Mouse (Mus musculus): ENCODE data around the gene Mtmr3. TPM values are rescaled to one million over a fixed set of nuclear protein-coding genes. Genes with fewer than 3 reads are reported as not detected.
A peak's percentile ranks its signal among the peaks of the same experiment; 100 is the strongest.

The Mtmr3 gene
- polyA plus RNA-seq, 1 experiment from 2014 or later = 32.5 TPM

DNA sequence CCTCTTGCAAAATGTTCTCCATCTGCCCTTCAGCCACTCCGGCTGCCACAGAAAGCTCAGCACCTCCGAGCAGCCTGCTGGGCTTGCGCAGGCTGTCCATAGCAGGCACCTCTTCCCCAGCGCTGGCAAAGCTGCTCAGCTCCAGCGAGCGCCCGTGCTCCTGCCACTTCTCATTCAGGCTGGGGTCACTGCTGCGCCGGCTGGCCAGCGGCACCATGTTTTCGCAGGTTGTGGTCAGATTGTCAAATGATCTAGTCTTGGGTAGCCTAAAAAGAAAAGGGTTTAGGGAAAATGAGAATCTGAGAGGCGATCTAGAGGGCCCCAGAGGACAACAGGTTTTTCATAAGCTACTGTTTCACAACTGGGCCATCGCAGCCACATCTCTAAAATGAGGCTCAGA is 106.3 kb downstream of the Mtmr3 start:
- no peak for ATAC-seq (ENCODE audit: insufficient read depth)
- Histone ChIP-seq H3K9ac (peak overlapping the region; percentile 50; the same call in 1 of the 2 replicates), H3K4me2 (peak overlapping the region; percentile 48), H3K4me1 (replicated peaks) (peaks cover 56% of the 10 kb centered on the region), H3K4me3 (replicated peaks) (peak overlapping the region; percentile 0; the same call in 1 of the 2 replicates), H3K9me3 (replicated peaks) (no peaks in the 10 kb centered on the region), H3K36me3 (replicated peaks) (peaks cover 100% of the 10 kb centered on the region), H3K27ac (replicated peaks) (peak overlapping the region; percentile 94), H3K27me3 (no peaks in the 10 kb centered on the region)
- 90% methylated on average over 13 of the region's 13 CpGs for WGBS (ENCODE audit: insufficient replicate concordance)

DNA sequence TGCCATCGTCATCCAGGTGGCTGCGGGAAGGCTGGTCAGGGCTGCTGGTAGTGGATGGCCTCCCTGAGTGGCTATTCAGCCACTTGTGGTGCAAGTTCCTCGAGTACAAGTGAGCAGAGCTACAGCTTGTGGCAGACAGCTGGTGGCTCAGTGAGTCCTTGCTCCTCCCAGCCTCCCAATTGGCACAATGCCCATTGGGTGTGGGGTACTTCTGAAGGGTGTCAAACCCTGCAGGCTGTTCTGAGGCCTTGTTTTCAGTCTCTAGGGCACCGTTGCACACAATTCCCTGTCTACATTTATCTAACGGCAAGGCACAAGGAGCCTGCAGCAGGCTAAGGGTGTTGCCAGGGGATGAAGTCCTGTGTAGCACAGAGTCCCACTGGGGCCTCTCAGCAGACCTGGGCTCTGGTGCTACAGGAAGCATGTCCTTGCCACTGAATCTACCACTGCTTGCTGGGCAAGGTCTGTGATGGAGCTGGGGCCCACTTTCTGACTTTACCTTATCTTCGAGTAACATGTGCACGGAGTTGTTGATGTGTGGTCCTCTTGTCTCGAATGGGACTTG is 107.2 kb downstream of the Mtmr3 start:
- peaks cover 100% of the 10 kb centered on the region for H3K36me3 ChIP-seq (replicated peaks)
- ATAC-seq (ENCODE audit: insufficient read depth) = peak; percentile 98
- peaks cover 56% of the 10 kb centered on the region for H3K4me1 ChIP-seq (replicated peaks)
- no peaks in the 10 kb centered on the region for H3K27me3 ChIP-seq
- H3K4me2 ChIP-seq = peak overlapping the region; percentile 48
- H3K9ac ChIP-seq = peak overlapping the region; percentile 50; the same call in 1 of the 2 replicates
- no peaks in the 10 kb centered on the region for H3K9me3 ChIP-seq (replicated peaks)
- 36% methylated on average over 8 of the region's 8 CpGs for WGBS (ENCODE audit: insufficient replicate concordance)
- peak overlapping the region; percentile 12; the same call in 1 of the 2 replicates for H3K4me3 ChIP-seq (replicated peaks)
- peak overlapping the region; percentile 94 for H3K27ac ChIP-seq (replicated peaks)

DNA sequence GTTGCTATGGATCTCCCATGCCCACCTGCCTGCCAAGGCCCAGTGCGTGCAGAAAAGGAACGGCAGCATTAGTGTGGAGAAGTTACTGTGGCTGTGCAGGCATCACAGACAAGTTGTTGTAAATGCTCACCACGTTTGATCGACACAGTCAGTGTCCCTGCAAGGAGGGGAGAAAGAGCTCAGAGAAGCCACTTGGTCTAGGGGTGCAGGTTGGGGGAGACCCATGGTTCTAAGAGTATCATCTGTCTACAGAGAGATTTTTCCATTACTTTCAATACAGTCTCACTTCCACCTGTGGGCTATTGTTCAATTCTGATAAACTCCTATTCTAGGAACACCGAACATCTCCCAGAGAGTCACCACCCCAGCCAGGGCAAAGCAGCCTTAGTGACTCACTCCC is 110.1 kb downstream of the Mtmr3 start:
- Histone ChIP-seq H3K9me3 (replicated peaks) (no peaks in the 10 kb centered on the region), H3K4me2 (no peak overlapping the region), H3K27me3 (no peaks in the 10 kb centered on the region), H3K9ac (no peak overlapping the region), H3K36me3 (replicated peaks) (peaks cover 100% of the 10 kb centered on the region), H3K27ac (replicated peaks) (no peak overlapping the region), H3K4me3 (replicated peaks) (no peak overlapping the region), H3K4me1 (replicated peaks) (peaks cover 43% of the 10 kb centered on the region)
- no peak for ATAC-seq (ENCODE audit: insufficient read depth)
- 89% methylated on average over 5 of the region's 5 CpGs for WGBS (ENCODE audit: insufficient replicate concordance)

DNA sequence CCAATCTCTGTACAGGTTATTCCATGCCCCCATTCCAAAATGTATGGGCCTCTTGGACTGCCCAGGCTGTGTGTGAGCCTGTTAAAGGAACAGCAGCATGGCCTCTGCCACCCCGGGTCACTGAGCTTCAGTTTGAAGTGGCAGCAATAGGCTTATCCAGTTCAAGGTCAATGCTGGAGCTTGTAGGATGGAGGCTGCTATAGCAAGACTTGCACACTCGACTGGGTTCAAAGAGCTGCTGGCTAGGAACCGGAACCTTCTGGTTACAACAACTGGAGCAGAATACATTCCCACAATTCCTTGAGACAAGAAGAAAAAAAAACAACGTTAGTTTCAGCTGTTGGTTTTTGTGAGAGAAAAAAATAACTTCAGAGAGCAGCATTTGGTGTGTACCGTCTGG is 112.0 kb downstream of the Mtmr3 start:
- no peaks in the 10 kb centered on the region for H3K9me3 ChIP-seq (replicated peaks)
- H3K27me3 ChIP-seq = no peaks in the 10 kb centered on the region
- H3K9ac ChIP-seq = no peak overlapping the region
- H3K36me3 ChIP-seq (replicated peaks) = peaks cover 91% of the 10 kb centered on the region
- 83% methylated on average over 5 of the region's 5 CpGs for WGBS (ENCODE audit: insufficient replicate concordance)
- peaks cover 24% of the 10 kb centered on the region for H3K4me1 ChIP-seq (replicated peaks)
- H3K4me3 ChIP-seq (replicated peaks) = no peak overlapping the region
- no peak overlapping the region for H3K4me2 ChIP-seq
- no peak overlapping the region for H3K27ac ChIP-seq (replicated peaks)
- no peak for ATAC-seq (ENCODE audit: insufficient read depth)

DNA sequence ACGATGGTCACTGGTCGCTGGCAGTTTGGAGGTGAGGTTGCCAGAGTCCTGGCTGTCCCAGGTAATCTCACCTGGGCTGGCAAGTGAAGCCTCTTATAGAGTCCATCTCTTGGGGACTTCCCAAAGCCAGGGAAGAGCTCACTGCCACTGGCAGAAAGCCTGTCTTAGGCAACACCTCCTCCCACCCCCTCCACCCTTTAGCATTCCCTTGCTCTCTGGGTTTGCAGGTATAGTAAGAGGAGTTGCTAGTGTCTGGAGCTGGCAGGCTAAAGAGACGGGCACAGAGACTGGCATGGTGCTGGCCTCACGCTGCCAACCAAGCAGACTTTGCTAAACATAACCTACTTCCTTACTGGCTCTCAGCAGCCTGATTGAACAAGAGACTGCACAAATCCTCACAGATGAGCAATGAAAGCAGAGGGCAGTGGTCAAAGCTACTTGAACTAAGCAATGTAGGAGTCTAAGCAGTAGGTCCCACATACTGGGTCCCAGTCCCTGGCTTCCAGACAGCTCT is 118.4 kb downstream of the Mtmr3 start:
- no peaks in the 10 kb centered on the region for H3K4me1 ChIP-seq (replicated peaks)
- no peaks in the 10 kb centered on the region for H3K27me3 ChIP-seq
- H3K4me3 ChIP-seq (replicated peaks) = no peak overlapping the region
- H3K9ac ChIP-seq = no peak overlapping the region
- H3K36me3 ChIP-seq (replicated peaks) = peaks cover 27% of the 10 kb centered on the region
- H3K27ac ChIP-seq (replicated peaks) = no peak overlapping the region
- H3K4me2 ChIP-seq = no peak overlapping the region
- WGBS (ENCODE audit: insufficient replicate concordance) = 77% methylated on average over 4 of the region's 4 CpGs
- ATAC-seq (ENCODE audit: insufficient read depth) = no peak
- no peaks in the 10 kb centered on the region for H3K9me3 ChIP-seq (replicated peaks)

DNA sequence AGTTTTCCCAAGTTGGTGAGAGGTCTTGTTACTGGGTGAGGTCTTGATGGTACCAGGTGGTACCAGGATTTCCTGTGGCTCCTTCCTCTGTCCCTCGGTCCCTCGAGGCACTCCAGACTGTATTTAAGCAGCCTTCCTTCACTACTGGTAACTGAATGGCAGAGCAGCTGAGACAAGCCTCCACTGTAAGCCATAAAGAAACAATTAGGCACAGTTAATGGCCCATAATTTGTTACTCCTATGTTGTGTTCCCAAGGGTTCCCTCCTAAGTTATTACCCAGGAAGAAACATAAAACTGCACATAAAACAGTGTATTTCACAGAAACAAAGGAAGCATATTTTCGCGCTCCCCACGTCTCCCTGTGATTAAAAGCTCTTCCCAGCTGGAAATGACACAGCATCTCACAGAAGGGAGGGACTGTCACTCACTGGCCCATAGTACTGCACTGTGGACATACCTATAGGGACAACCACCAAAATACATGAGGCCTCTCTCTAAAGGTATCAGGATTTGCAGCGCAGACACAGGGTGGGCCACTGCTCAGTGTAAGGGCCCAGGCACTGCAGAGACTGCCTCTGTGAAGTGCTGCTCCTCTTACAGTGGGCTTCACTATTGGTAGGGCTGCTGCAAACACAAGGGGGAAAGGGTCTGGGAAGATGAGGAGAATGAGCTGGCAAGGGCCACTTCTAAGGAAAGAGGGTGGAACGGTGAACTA is 122.0 kb downstream of the Mtmr3 start:
- no peak overlapping the region for H3K9ac ChIP-seq
- H3K27me3 ChIP-seq = no peaks in the 10 kb centered on the region
- H3K36me3 ChIP-seq (replicated peaks) = no peaks in the 10 kb centered on the region
- no peaks in the 10 kb centered on the region for H3K9me3 ChIP-seq (replicated peaks)
- H3K4me3 ChIP-seq (replicated peaks) = no peak overlapping the region
- ATAC-seq (ENCODE audit: insufficient read depth) = no peak
- 69% methylated on average over 7 of the region's 7 CpGs for WGBS (ENCODE audit: insufficient replicate concordance)
- no peak overlapping the region for H3K4me2 ChIP-seq
- H3K27ac ChIP-seq (replicated peaks) = no peak overlapping the region
- no peaks in the 10 kb centered on the region for H3K4me1 ChIP-seq (replicated peaks)

DNA sequence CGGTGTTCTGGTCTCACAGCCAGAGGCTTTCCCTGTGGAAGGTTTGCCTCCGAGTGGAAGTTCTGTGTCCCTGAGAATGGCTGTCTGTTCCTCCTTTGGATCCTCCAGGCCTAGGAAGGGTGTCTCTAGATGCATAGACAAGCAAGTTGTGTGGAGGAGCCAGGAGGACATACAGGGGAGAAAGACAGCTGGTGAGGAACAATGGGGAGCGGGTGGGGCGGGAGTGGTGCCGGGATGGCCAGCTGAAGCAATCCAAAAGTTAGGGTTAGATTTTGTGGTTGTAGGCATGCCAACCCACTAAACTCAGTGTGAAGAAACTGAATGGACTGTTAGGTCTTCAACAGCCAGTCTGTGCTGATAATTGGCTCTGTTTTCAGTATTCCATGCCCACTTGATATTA is 122.9 kb downstream of the Mtmr3 start:
- Histone ChIP-seq H3K27me3 (no peaks in the 10 kb centered on the region), H3K4me3 (replicated peaks) (no peak overlapping the region), H3K36me3 (replicated peaks) (no peaks in the 10 kb centered on the region), H3K4me1 (replicated peaks) (no peaks in the 10 kb centered on the region; the same call in 1 of the 2 replicates), H3K9me3 (replicated peaks) (no peaks in the 10 kb centered on the region), H3K4me2 (no peak overlapping the region), H3K9ac (no peak overlapping the region), H3K27ac (replicated peaks) (no peak overlapping the region)
- WGBS (ENCODE audit: insufficient replicate concordance) = 74% methylated on average over 5 of the region's 5 CpGs
- ATAC-seq (ENCODE audit: insufficient read depth) = no peak

DNA sequence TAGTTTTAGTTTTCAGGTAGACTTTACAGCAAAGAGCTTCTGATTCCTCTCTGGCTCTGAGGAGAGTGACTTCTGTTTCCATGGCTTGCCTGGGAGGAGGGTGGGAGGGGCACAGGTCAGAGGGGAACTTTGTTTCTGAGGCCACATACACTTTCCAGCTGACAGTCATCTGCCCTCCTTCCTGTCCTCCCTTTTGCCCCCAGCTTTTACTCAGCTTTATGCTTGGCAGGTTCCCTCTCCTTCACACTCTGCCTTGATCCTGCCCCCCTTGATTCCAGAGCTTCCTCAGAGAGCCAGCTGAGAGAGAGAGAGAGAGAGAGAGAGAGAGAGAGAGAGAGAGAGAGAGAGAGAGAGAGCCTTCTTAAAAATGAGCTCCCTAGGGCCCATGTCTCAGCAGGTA is 123.4 kb downstream of the Mtmr3 start:
- Histone ChIP-seq H3K4me1 (replicated peaks) (no peaks in the 10 kb centered on the region; the same call in 1 of the 2 replicates), H3K9ac (no peak overlapping the region), H3K27me3 (no peaks in the 10 kb centered on the region), H3K36me3 (replicated peaks) (no peaks in the 10 kb centered on the region), H3K4me3 (replicated peaks) (no peak overlapping the region), H3K4me2 (no peak overlapping the region), H3K27ac (replicated peaks) (no peak overlapping the region), H3K9me3 (replicated peaks) (no peaks in the 10 kb centered on the region)
- no peak for ATAC-seq (ENCODE audit: insufficient read depth)

DNA sequence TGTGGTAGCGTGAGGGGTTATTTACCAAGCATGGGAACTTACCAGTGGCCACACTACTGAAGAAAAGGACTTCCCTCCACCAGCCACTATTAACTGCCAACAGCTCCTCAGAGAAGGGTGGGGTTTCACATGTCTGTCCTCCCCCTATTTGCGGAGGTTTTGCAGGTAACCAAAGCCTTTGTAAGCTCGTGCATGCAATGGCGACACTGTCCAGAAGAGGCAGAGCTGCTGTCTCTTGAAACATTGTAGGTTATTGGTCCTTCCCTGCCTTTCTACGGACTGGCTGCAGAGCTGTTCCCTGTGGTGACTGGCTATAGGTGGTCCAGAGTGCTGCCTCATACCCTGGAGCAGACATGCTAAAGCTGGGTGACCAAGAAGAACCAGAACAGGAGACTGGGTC is 125.6 kb downstream of the Mtmr3 start:
- Histone ChIP-seq H3K36me3 (replicated peaks) (no peaks in the 10 kb centered on the region), H3K4me1 (replicated peaks) (no peaks in the 10 kb centered on the region; the same call in 1 of the 2 replicates), H3K9ac (no peak overlapping the region), H3K27me3 (no peaks in the 10 kb centered on the region), H3K4me3 (replicated peaks) (no peak overlapping the region), H3K9me3 (replicated peaks) (no peaks in the 10 kb centered on the region), H3K27ac (replicated peaks) (no peak overlapping the region), H3K4me2 (no peak overlapping the region)
- 61% methylated on average over 5 of the region's 5 CpGs for WGBS (ENCODE audit: insufficient replicate concordance)
- ATAC-seq (ENCODE audit: insufficient read depth) = no peak

DNA sequence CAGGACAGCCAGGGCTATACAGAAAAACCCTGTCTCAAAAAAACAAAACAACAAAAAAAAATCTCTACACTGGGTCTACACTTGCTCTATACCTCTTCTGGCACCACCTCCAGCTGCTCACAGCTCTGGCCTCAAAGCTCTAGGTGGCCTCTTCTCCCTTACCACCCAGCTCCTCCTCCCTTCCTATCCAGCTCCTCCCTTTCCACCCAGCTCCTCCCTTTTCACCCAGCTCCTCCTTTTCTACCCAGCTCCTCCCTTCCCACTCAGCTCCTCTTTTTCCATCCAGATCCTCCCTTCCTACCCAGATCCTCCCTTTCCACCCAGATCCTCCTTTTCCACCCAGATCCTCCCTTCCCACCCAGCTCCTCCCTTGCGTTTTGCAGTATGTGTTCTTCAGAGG is 127.2 kb downstream of the Mtmr3 start:
- peaks cover under 1% of the 10 kb centered on the region; the same call in 1 of the 2 replicates for H3K27me3 ChIP-seq
- no peaks in the 10 kb centered on the region; the same call in 1 of the 2 replicates for H3K4me1 ChIP-seq (replicated peaks)
- no peak overlapping the region for H3K9ac ChIP-seq
- 74% methylated on average over 1 of the region's 1 CpGs for WGBS (ENCODE audit: insufficient replicate concordance)
- no peak for ATAC-seq (ENCODE audit: insufficient read depth)
- H3K4me2 ChIP-seq = no peak overlapping the region
- no peaks in the 10 kb centered on the region for H3K9me3 ChIP-seq (replicated peaks)
- no peaks in the 10 kb centered on the region for H3K36me3 ChIP-seq (replicated peaks)
- no peak overlapping the region for H3K27ac ChIP-seq (replicated peaks)
- H3K4me3 ChIP-seq (replicated peaks) = no peak overlapping the region

DNA sequence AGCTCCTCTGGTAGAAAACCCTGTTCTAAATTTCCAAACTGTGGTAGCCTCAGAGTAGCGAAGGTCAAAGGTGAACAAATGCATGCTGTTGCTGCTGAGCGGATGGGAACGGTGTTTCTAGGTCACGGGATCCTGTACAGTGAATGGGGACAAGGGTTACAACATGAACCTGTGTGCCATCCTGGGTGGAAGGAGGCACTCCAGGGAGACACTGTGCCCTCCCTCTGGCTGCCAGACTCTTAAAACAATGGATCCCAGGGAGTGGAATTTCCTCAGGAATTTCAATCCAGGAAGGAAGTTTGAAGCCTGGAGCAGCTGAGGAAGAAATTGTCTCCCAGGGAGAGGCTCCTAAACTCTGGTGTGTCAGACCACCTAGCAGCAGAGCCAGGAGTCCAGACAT is 128.5 kb downstream of the Mtmr3 start:
- Histone ChIP-seq H3K27ac (replicated peaks) (no peak overlapping the region), H3K36me3 (replicated peaks) (no peaks in the 10 kb centered on the region), H3K4me2 (no peak overlapping the region), H3K27me3 (peaks cover 13% of the 10 kb centered on the region), H3K4me3 (replicated peaks) (no peak overlapping the region), H3K4me1 (replicated peaks) (no peaks in the 10 kb centered on the region; the same call in 1 of the 2 replicates), H3K9me3 (replicated peaks) (no peaks in the 10 kb centered on the region), H3K9ac (no peak overlapping the region)
- 50% methylated on average over 4 of the region's 4 CpGs for WGBS (ENCODE audit: insufficient replicate concordance)
- ATAC-seq (ENCODE audit: insufficient read depth) = no peak

Measured in liver, embryonic 15.5 days (tissue).